Mouse (Mus musculus) adrenal gland (tissue): ENCODE measurements around the gene Efcab11.

Experiments
- intact Hi-C: fragments of 180-260 bp; cut with DNase I; formaldehyde crosslinking; loops from one replicate; pipeline ENCODE4 v1.15.1; 2025

The Efcab11 gene

DNA sequence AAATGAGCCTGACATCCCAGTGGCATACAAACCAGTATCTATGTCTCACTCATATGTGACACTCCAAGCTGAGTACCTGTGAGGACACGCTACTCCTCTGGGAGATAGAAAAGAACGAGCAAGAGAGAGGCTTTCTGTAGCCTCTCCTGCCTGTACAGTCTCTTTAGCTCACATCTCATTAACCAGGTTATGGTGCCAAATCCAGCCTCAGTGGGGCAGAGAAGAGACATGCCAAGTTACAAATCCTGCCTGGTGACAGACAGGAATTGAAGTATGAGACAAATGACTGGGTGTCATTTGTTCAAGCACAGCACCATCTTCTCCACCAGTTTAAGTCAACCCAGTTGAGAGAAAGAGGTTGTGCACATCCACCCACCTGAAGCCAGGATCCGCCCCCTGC lies 190.2 kb downstream of the Efcab11 start:
- intact Hi-C loops: no loop called here

DNA sequence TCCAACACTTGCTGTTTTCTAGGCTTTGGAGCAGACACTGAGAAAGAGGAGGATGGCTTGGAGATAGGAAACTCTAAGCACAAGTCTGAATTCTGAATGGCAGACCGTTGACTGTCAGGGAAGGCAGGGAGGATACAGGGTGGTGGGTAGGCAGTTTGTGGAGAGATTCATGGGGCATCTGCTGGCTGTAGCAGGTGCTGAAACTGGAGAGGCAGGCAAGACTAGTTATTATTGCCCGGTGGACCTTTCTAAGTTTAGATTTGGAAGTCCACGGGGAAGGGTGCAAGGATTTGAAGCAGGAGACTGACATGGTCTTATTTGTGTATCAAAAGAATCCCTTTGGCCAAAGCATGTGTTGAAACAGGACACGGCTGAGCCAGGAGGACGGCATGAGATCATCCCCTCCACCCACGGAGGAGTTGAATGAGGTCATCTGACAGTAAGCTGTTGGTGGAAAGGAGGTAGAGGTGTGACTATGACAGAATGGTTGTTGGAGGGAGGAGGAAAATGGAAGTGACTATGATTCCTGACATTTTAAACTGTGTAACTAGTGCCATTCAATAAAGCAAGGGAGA lies 197.7 kb downstream of the Efcab11 start:
- intact Hi-C loops: no loop called here

DNA sequence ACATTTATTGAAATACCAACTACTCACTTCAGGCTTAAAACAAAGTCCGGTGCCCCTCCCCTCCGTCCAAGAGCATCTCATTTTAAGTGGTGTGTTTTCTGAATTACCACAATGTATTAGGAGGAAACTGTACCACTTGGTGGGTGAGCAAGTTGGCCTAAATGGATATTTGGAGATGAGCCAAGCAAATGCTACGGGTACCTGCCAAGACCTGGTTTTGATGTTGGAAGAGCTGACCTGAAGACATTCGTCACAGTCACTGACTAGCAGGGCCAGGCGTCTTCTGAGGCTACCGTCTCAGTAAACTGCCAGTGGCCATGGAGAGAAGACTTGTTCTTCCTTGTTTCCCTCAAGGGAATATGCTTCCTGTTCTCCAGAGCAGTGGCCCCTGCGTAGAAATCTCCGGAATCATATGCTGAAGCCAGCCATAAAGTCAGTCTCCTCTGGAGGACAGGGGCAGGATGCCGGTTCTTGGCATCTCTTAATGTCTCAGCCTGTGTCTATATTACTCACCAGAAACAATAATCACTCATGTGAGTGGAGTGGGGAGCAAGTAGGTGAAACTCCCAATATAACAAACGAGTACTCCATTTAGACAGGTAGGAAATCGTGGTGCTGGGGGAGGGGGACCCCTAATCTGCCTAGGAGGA lies 198.7 kb downstream of the Efcab11 start:
- intact Hi-C loops: no loop called here

DNA sequence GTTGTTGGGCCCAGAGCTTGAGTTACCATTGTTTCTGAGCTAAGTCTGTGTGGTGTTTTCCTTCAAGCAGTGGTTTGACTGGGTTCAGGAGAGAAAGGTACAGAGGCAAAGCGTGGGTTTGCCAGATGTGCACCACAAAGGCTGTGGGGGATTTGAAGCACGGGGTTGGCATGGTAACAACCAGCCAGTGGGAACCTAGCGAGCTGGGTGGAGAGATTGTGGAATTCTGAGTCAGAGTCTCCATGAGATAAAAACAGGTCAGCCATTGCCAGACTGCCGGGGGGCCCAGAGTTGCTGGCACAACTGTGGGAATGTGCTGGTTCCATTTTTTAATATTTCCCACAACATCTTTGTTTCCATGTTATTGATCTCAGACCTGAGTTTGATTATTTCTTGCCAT lies 202.6 kb downstream of the Efcab11 start:
- intact Hi-C loops: no loop called here

DNA sequence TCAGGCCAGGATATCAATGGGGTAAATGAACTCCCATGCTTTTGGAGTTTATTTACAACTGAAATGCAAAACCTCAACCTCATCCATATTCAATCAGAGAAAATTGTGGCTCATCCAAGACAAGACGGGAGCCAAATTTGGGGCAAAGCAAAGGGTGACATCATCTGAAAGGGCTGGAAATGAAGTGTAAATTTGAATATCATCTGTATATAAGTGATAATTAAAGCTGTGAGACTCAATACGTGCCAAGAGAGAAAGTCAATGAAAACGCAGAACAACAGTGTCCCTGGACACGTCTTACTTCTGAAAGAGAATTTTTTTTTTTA lies 212.4 kb downstream of the Efcab11 start:
- intact Hi-C loops: no loop called here

DNA sequence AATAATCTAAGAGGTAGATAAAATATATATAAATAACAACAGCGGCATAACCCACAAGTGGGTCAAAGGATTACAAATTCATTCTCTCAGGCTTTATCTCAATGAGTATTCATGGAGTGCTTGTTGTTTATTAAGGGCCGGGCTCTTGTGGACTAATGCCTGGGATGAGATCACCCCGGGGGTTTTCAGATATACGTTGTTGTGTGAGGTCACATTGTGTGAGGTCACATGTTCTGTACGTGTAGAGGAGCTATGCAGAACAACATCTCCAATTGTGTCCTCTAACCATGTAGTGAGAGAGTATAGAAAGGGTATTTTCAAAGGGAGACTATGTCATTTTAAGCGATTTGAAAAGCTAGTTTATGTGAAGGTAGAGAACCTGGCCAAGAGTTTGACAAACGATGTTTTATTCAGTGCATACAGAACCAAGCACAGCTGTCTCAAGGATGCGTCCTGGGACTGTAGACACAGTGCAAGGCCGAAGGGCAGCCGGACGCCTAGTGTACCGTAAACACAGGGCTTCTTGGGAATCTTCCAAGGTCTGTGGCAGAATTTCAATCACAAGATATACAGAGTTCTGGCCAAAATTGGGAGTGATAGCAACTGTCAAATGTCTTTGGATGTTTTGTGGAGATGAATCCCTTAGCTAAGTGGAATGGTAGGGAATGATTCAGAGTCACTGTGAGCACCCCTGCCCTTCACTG lies 212.9 kb downstream of the Efcab11 start:
- intact Hi-C loops: no loop called here

DNA sequence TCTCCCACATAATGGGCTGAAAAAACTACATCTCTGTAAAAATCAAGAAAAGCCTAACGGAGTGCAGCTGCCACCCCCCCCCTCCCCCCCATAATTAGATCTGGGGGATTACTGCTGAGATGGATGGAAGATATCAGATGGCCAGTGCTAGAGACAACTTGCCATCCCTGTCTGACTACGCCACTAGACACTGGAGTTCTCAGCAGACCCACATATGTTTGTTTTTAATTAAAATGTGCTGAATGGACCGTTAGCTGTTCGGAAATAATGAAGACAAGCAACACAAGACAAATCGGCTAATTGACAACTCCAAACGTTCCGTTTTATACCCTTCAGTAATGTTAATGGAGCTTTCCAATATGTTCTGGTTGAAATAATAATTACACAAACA lies 213.5 kb downstream of the Efcab11 start:
- intact Hi-C loops: no loop called here

DNA sequence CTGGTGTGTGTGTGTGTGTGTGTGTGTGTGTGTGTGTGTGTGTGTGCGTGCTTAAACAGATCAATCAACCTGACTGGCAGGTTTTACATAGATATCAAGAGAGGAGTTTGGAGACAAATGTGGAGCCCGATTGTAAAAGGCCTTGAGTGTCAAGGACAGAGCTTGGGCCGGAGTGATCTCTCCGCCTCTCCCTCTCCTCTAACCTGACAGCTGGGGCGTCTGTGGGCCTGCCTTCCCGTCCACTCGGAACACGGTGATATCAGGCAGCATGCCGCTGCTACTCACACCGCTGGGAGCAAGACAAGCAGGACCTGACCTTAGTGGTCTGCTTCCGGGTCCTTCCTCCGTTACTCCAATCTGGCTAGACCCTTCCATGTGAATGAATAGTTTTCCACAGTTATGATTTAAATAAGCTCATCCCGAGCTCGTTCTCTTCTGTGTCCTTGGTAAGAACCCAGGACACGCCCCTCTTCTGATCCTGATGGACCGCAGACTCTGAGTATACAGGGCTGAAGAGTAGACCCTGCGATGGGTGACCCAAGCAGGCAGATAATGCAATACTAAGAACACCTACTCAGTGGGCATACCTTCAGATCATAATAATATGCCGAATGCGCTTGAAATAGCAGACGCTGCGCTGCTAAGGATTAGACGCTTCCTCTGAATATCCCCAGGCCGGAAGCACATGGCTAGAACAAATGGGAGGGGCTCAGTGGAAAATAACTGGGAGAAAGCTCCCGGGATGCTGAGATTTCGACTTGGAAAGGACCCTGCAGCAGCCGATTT lies 214.1 kb downstream of the Efcab11 start:
- intact Hi-C loops: loop anchor here (5.0 kb wide), 1 partner anchor 103 kb away; no protein-coding TSS in a partner anchor

DNA sequence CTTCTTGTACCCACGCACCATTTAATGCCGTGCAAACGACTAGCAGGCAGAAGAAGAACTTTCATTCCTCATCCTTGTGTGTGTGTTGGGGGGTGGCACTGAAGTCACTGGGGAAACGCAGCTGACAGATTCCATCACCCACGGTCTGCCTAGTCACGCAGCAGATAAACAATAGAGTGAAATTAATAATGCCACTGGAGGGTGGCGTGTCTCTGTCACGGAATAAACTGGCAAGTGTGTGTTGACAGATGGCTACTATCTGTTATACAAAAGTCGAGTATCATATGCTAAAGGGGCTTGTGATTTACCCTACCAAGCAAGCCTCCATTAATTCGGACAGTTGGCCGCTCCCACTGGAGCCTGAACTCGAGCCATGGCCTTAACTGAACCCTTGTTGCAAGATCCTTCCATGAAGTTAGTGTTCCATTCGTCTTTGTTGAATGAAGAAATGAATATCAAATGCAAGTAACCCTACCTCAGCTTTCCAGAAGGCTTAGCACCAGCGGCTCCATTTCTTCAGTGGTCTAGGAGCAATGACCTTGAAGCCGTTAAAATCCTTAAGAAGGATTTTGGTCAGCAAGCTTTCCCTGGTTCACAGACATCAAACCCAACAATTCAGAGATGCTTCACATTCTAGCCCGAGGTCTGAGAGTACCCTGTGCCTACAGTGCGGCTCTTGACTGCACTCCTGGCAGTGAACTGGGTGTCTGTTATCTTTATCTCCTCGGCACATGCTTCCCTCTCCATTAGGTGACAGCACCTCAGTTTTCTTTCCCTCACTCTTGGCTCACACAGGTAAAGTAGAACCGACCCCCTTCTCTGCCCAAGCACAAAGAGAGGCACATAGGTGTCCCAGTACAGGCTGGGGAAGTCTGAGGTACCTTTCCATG lies 229.0 kb downstream of the Efcab11 start:
- intact Hi-C loops: no loop called here

DNA sequence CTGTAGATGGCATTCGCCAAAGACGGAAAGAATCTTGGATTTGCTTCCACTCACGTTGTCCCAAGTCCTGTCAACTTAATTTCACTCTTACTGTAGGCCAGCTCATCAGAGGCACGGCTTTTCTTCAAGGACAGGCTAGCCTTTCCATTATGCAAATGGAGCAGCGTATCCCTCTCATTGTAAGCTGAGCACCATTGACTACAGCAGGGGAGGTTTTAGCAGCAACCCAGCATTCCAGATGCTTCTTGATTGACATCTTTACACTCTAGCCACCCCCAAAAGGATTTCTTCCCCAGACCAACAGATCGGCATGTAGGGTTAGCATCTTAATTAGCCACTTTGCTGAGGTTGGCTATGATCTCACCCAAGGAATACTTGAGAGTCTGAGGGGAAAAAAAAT lies 231.8 kb downstream of the Efcab11 start:
- intact Hi-C loops: no loop called here

DNA sequence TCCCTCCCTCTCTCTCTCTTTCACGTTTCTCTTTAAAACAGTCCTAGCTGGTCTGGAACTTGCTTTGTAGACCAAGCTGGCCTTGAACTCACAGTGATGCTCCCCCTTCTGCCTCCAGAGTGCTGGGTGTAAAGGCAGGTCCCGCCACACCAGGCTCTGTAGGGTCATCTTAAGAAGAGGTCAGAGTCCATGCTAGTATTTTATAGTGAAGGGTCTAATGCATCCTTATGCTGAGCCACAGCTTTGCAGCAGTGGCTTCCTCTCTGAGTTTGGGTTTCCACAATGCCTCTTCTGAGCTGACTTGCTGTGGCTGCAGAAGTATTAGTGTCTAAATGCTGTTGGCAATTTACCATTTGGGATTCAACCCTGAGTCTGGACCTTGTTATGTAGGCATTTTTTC lies 234.5 kb downstream of the Efcab11 start:
- intact Hi-C loops: no loop called here

DNA sequence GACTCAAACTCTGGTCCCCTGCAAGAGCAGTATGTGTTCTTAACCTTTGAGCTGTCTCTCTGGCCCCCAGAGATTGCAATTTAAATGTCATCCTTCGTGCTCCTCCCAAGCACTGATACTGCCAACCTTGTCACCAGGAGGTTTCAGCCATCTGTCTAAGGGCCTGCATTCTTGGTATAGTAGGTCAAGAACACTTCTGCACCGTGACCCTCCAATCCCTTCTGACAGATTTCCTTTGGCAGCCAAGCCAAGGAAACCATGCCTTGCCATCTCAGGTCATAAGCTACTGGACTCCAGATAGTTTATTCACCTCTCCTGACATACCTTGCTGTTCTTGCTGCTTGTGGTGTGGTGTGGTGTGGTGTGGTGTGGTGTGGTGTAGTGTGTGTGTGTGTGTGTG lies 235.5 kb downstream of the Efcab11 start:
- intact Hi-C loops: no loop called here

DNA sequence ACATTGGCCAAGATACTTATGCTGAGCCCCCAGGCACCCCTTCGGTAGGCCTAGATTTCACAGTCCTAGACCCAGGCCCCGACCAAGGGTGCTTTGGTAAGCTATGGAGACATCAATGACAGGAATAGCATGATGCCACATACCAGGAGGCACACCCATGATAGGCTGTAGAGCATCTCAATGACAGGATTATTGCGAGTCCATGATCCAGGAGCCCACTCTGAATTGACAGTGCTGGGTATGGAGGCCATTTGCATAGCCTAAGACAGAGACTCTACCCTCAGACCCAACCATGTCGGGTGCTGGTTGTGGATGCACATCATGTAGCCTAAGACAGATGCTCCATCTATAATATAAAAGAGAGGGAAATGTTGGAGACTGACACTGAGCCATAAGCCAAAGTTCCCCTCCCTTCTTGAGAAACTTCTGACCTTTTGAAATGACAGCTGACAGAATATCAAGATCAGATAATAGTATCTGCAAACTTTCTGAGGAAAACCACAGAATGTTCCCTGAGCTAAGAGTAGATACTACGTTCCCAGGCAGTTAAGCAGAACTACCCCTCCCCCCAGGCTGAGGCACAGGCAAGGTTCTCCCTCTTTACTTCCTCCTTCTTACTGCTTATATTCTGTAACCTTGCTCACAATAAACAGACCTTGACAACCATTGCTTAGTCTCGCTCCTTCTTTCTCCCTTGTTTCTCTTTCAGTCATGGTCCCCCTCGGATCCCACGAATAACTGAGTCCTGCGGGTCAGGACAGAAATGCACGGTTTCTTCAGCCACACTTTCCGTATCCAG lies 237.5 kb downstream of the Efcab11 start:
- intact Hi-C loops: no loop called here

DNA sequence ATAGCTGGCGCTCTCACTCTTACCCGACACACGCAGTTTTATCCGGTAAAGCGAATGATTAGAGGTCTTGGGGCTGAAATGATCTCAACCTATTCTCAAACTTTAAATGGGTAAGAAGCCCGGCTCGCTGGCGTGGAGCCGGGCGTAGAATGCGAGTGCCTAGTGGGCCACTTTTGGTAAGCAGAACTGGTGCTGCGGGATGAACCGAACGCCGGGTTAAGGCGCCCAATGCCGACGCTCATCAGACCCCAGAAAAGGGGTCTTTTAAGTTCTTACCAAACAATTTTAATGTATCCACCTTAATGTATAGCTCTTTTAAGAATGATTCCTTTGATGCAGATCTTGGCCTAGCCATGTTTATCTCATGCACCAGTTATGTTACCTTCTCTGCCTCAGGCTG lies 238.8 kb downstream of the Efcab11 start:
- intact Hi-C loops: no loop called here

DNA sequence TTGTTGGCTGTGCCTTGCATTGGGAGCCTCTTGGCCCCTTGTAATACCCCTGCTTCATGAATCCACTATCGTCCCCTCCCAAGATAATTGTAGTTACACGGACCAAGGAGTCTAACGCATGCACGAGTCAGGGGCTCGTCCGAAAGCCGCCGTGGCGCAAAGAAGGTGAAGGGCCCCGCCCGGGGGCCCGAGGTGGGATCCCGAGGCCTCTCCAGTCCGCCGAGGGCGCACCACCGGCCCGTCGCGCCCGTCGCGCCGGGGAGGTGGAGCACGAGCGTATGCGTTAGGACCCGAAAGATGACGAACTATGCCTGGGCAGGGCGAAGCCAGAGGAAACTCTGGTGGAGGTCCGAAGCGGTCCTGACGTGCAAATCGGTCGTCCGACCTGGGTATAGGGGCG lies 239.3 kb downstream of the Efcab11 start:
- intact Hi-C loops: no loop called here
